Mouse (Mus musculus): Measurements from ENCODE around the gene Slc25a29.

Slc25a29 gene

DNA sequence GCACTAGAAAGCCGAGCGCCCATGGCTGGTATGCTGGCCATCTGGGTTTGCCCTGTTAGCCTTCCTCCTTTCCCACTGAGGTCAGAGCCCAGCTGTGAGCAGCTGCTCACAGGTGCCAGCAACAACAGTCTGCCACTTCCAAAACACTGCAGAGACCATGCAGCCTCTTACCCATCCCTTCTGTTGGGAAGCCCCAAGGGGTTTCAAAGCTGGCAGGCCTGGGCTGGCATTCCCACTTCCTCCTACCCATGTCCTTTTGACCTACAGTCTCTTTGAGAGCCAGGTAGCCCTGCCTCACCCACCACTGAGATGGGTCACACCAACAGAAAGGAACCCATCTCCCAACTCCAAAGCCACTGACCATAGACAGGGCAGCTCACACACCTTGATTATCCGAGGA is 2.3 kb downstream of the Slc25a29 start:
- DNase-seq: no peak

GRCm38 (mm10) chr12:108832851-108833250 is 2.8 kb downstream of the Slc25a29 start:
- no peak for DNase-seq

DNA sequence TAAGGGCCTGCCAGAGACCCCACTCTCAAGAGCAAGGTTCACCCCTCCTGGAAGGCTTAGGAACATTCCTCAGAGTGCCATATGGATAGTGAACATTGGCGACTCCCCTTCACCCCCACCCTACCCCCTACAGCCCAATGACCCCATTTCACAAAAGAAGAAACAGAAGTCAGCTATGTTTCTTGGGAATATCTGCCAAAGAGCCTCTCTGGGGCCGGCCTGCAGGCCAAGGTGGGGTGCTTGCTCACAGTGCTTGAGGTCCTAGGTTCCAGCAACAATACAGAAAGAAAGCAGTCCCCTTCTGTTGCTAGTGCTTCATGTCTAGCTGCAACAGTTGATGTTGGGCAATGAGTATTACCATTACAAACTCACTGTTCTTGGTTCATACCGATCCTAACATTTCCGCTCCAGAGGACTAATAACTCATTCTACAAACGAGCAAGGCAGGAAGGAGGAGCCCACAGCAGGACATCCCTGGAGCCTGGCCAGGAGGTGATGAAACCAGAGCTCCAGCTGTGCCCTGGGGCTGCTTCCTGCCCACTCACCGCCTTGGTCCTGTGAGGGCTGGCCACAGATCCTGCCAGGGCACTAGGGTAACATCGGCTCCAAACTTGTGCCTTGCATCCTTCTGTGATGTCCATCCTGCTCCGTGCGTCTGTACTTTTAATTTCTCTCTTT is 3.6 kb downstream of the Slc25a29 start:
- DNase-seq: no peak

DNA sequence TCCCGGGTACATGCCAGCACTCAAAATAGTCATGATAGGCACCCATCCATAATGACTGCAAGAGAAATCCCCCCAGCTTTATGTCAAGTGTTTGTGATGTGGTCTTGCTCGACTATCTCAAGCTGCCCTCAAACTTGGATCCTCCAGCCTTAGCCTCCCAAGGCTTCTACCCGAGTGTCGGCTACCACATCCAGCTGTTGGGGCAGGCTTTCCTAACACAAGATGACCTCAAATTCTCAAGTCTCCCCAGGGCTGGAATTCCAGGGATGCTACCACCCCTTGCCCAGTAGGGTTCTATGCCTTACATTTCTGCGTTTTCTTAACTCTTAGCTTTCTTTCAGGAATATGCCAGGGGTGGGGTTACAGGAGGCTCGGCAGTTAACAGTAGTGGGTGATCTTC is 5.3 kb downstream of the Slc25a29 start:
- DNase-seq: no peak

DNA sequence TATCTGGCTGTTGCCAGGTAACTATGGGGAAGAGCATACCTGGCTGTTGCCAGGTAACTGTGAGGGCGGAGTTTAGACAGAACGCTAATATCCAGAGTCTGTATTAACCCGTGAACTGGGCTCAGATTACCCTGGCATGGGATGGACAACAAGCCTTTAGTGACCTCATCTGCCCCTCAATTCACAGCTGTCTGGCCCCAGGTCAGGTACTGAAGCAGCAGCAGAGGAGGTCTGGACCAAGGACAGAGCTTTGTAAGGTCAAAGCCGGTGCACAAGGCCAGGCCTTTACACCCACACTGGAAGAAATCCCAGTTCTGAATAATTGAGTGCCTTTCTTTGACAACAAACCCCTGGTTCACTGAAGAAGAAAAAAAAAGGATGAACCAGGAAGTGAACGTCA is 6.0 kb downstream of the Slc25a29 start:
- no peak for DNase-seq

DNA sequence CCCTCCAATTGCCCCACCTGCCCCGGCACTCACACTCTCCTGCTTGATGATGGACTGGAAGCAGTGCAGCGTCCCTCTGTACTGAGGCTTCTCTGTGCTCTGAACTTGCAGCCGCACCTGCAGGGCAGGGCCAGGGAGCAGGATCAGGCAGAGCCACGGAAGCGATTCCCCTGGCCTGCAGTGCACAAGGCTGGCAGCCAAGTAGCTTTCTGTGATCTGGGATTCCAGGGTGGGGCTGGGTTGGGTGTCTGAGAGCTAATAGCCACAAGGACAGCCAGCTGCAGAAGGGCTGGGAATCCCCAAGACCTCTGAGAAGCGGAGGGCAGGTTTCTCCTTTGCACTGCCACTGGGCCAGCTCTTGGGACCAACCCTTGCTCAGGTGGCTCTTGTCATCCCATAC is 8.0 kb downstream of the Slc25a29 start:
- no peak for DNase-seq

- no peak for DNase-seq
These were observed 8.6 kb downstream of the Slc25a29 start for GRCm38 (mm10) chr12:108826958-108827535.

- no peak for DNase-seq
These were observed 9.3 kb downstream of the Slc25a29 start for GRCm38 (mm10) chr12:108826282-108826957.

GRCm38 (mm10) chr12:108825561-108826224 is 10.0 kb downstream of the Slc25a29 start:
- DNase-seq: no peak

GRCm38 (mm10) chr12:108824225-108824874 is 11.3 kb downstream of the Slc25a29 start:
- DNase-seq: no peak

- DNase-seq: no peak
These were observed 12.6 kb downstream of the Slc25a29 start for GRCm38 (mm10) chr12:108823036-108823435.

DNA sequence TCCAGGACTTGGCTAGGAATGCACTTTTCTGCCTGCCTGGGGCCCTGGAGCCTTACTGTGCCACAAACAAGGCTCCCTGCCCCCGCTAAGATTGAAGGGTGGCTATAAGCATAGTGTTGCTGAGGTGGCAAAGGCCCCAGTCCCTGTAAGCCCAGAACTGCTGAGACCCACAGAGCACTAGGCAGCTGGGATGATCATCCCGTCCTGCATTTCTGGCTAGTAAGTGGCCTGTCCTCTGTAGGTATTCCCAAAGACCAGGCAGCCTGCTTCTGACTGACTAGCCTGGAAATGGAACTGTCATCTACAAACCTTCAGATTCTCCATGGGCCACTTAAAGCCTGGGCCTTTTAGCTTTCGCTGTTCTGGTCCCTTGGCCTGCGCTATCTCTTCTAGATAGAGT is 15.2 kb downstream of the Slc25a29 start:
- no peak for DNase-seq

DNA sequence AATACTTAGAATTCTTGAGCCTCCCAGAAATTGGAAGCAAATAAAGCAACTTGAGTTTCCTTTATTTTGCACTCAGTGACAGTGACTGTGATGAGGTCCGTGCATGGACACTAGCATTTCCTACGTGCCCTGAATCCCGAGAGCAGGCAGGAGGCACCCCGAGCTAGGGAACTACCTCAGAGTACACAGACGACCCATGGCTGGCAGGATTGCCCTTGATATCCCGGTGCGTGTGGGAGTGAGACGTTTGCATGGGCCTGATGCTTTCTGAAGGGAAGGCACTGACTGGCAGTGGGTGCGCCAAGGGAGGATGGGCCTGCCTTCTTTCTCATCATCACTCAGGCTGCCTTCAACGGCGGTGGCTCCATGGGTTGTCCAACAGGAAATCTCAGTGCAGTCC is 19.1 kb downstream of the Slc25a29 start:
- no peak for DNase-seq

- no peak for DNase-seq
These were observed 21.2 kb downstream of the Slc25a29 start for GRCm38 (mm10) chr12:108814470-108814869.

GRCm38 (mm10) chr12:108812463-108812862 is 23.2 kb downstream of the Slc25a29 start:
- DNase-seq: no peak

GRCm38 (mm10) chr12:108811133-108811532 is 24.6 kb downstream of the Slc25a29 start:
- peak; percentile 20 for DNase-seq

- DNase-seq: no peak
These were observed 25.4 kb downstream of the Slc25a29 start for GRCm38 (mm10) chr12:108810309-108810708.

DNA sequence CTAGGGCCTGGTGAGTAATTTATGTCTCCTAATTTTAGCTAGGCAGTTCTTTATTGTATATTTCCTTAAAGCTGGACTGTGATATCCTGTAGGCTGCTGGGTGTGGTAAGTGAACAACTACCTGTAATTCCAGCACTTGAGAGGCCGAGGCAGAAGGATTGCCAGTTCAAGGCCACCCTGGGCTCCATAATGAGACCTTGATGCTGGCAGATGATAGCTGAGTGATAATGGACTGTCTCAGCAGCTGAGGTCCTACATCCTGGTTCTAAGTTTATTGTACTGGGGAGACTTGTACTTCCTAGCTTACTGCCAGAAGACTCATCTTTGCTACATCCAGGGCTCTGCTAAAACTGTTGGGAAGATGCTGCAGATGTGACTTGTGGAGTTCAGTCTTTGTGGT is 25.9 kb downstream of the Slc25a29 start:
- DNase-seq: no peak

DNA sequence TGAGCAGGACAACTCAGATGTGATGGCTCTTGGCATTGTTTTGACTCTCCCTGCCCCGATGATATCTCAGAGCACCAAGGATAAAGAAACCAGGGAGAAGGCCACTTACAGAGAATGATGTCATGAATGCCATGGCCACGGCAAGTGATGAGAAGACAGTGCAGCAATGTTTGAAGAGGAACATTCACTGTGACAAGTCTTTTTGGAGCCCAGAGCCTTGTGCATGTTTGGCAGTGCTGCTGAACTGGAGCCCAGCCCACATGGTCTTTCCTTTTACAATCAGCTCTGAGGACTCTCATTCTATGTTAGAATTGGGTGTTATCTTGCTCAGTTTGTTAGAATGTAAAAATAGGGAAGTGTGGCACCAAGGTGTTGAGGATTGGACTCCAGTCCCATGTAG is 27.2 kb downstream of the Slc25a29 start:
- no peak for DNase-seq

GRCm38 (mm10) chr12:108804388-108804787 is 31.3 kb downstream of the Slc25a29 start:
- DNase-seq: no peak

DNA sequence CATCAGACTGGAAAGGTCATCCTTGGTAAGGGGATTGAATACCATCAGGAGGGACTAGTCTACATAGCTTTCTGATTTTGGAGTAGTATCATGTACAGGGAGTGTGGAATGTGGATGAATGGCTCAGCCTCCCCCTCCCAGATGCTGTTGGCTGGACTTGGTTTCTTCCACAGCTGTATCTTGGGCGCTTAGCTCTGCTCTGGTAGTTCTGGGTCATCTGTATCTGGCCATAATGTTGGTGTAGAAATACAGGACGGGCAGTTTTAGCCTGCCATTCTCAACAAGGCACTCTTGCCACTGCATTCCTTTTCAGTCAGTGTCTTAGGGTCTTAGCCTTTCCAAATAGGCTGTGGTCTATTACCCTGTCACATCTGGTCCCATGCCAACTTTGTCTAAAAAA is 34.1 kb downstream of the Slc25a29 start:
- DNase-seq: no peak

GRCm38 (mm10) chr12:108794979-108795537 is 40.6 kb downstream of the Slc25a29 start:
- DNase-seq: peak; percentile 11

All from embryo, embryonic 11 days (tissue).